In the genomic region with DNA sequence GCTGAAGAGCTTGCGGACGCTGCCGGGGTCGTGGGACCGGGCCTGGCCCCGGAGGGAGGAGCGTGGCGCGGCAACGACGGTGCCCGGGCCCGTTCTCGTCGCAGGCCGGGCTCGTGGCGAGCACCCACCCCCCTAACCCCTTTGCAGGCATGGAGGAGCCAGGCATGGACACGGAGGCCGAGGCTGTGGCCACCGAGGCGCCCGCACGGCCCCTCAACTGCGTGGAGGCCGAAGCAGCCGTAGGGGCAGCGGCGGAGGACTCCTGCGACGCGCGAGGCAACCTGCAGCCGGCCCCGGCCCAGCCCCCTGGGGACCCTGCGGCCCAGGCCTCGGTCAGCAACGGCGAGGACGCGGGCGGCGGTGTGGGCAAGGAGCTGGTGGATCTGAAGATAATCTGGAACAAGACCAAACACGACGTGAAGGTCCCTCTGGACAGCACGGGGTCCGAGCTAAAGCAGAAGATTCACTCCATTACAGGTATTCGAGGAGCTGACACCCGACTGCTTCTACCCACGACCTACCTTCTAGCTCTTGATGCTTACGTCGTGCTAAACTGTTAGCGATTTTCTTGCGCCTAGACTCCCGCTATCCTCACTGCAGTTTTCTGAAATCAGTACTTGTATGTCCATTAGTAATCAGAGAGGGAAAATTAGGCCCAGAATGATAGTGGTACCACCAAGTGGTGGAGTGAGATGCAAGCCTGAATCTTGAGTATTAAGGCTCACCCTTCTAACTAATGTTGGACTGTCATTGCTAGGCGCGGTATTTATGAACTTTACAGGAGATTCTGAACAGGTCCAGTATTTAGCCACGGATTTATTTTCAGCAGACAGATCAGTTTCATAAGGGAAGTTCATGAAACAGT, we compare ENCODE assay signal across 7 mouse cellular contexts. TPM values are rescaled to one million over a fixed set of nuclear protein-coding genes. Genes with fewer than 3 reads are reported as not detected.
DNase-seq lines count a peak whose midpoint lies in the region; ATAC-seq and TF ChIP-seq lines count a peak whose summit lies in the region.

No protein-coding gene starts in this region.

- peak overlapping the region; percentile 98 for H3K4me3 ChIP-seq in left cerebral cortex, adult 2 months
- H3K4me3 ChIP-seq in cortical plate, adult 2 months (ENCODE audit: insufficient read depth, low read length): peak overlapping the region; percentile 74
- H3K4me3 ChIP-seq in hindbrain, embryonic 13.5 days: peak overlapping the region; percentile 99
- H3K4me3 ChIP-seq in liver, embryonic 15.5 days (replicated peaks): peak overlapping the region; percentile 93
- H3K4me3 ChIP-seq in stomach, embryonic 16.5 days (replicated peaks; ENCODE audit: low read length): peak overlapping the region; percentile 96

- H3K9ac ChIP-seq in hindbrain, embryonic 13.5 days: peak overlapping the region; percentile 98
- H3K9ac ChIP-seq in liver, embryonic 15.5 days: peak overlapping the region; percentile 88
- peak overlapping the region; percentile 95 for H3K9ac ChIP-seq in stomach, embryonic 16.5 days (ENCODE audit: low read length)

- peak; percentile 13 for TF ChIP-seq CTCF in left cerebral cortex, adult 2 months (IDR thresholded peaks at IDR 0.05)
- no peak; the same call in 1 of the 2 replicates for TF ChIP-seq CTCF in cortical plate, adult 2 months (IDR thresholded peaks at IDR 0.05; ENCODE audit: extremely low read depth, insufficient read depth, low read length)

- ATAC-seq in hindbrain, embryonic 13.5 days (ENCODE audit: low FRiP score): peak; percentile 56
- ATAC-seq in liver, embryonic 15.5 days (ENCODE audit: insufficient read depth): no peak; the same call in 1 of the 2 replicates
- peak; percentile 14 for ATAC-seq in stomach, embryonic 16.5 days (ENCODE audit: insufficient read depth, low FRiP score)

- H3K27me3 ChIP-seq in hindbrain, embryonic 13.5 days: no peaks in the 10 kb centered on the region
- H3K27me3 ChIP-seq in liver, embryonic 15.5 days: no peaks in the 10 kb centered on the region
- H3K27me3 ChIP-seq in stomach, embryonic 16.5 days (ENCODE audit: control insufficient read depth, insufficient read depth, low read length): no peaks in the 10 kb centered on the region

- DNase-seq in left cerebral cortex, adult 2 months (ENCODE audit: extremely low spot score in 1 of 2, low spot score in 2 of 2): peak in 1 of 2 experiments; percentile 37
- DNase-seq in left cerebral cortex, postnatal 4 days: no peak
- DNase-seq in MN1 (ENCODE audit: low spot score): peak; percentile 51

- WGBS in hindbrain, embryonic 13.5 days: 2% methylated on average over 58 of the region's 58 CpGs
- WGBS in liver, embryonic 15.5 days (ENCODE audit: insufficient replicate concordance): under 1% methylated on average over 58 of the region's 58 CpGs
- under 1% methylated on average over 55 of the region's 58 CpGs for WGBS in stomach, embryonic 16.5 days

- peak overlapping the region; percentile 67 for H3K4me2 ChIP-seq in hindbrain, embryonic 13.5 days
- H3K4me2 ChIP-seq in liver, embryonic 15.5 days: peak overlapping the region; percentile 96
- peak overlapping the region; percentile 69 for H3K4me2 ChIP-seq in stomach, embryonic 16.5 days (ENCODE audit: low read depth, low read length)

- TF ChIP-seq POLR2A in cortical plate, adult 2 months (IDR thresholded peaks at IDR 0.05; ENCODE audit: extremely low read depth, insufficient read depth, low read length): no peak

- H3K36me3 ChIP-seq in hindbrain, embryonic 13.5 days: peaks cover 30% of the 10 kb centered on the region
- peaks cover 33% of the 10 kb centered on the region for H3K36me3 ChIP-seq in liver, embryonic 15.5 days (replicated peaks)
- 0 out of 2 replicates have a peak, but pooled peaks cover 7% of the 10 kb centered on the region for H3K36me3 ChIP-seq in stomach, embryonic 16.5 days (ENCODE audit: control insufficient read depth, insufficient read depth, low read length)

- intact Hi-C loops in left cerebral cortex, adult 2 months (cut with DNase I): loop anchor here (1.0 to 2.0 kb wide), 3 partner anchors 31 to 87 kb away; a partner anchor contains a TSS
- intact Hi-C loops in left cerebral cortex, postnatal 4 days (cut with DNase I): loop anchor here (10.0 kb wide), 1 partner anchor 63 kb away; no protein-coding TSS in a partner anchor

- H3K4me1 ChIP-seq in cortical plate, adult 2 months (ENCODE audit: control insufficient read depth, insufficient read depth, low read length): peaks cover 9% of the 10 kb centered on the region
- H3K4me1 ChIP-seq in hindbrain, embryonic 13.5 days (replicated peaks): peaks cover 38% of the 10 kb centered on the region
- peaks cover 40% of the 10 kb centered on the region for H3K4me1 ChIP-seq in liver, embryonic 15.5 days (replicated peaks)
- H3K4me1 ChIP-seq in stomach, embryonic 16.5 days (ENCODE audit: control insufficient read depth, insufficient read depth, low read length): peaks cover 23% of the 10 kb centered on the region

- no peaks in the 10 kb centered on the region for H3K9me3 ChIP-seq in hindbrain, embryonic 13.5 days
- H3K9me3 ChIP-seq in liver, embryonic 15.5 days (replicated peaks): no peaks in the 10 kb centered on the region
- no peaks in the 10 kb centered on the region for H3K9me3 ChIP-seq in stomach, embryonic 16.5 days (replicated peaks; ENCODE audit: control insufficient read depth, low read length)

- peak overlapping the region; percentile 99 for H3K27ac ChIP-seq in left cerebral cortex, adult 2 months
- H3K27ac ChIP-seq in cortical plate, adult 2 months (ENCODE audit: insufficient read depth, low read length): peak overlapping the region; percentile 68
- H3K27ac ChIP-seq in hindbrain, embryonic 13.5 days: peak overlapping the region; percentile 96
- peak overlapping the region; percentile 83 for H3K27ac ChIP-seq in liver, embryonic 15.5 days (replicated peaks)
- peak overlapping the region; percentile 96 for H3K27ac ChIP-seq in stomach, embryonic 16.5 days (ENCODE audit: low read length)

RNA-seq across cellular contexts. Expression of a gene that starts 0.7 kb away (rescaled TPM):
- 1 to 10 TPM; 7.5 to 8.2 TPM for total RNA-seq in left cerebral cortex, adult 2 months (2021)
- total RNA-seq in left cerebral cortex, postnatal 4 days (2021): 1 to 10 TPM; 8.9 to 9.8 TPM
- polyA plus RNA-seq in cortical plate, adult 2 months (2012; rRNA removed): 4.8 and 6.0 TPM in 2 replicates
- 10.2 and 10.4 TPM in 2 replicates for polyA plus RNA-seq in hindbrain, embryonic 13.5 days (2015; fragmentation: Nextera tagmentation; extraction: Ambion mirVana)
- polyA plus RNA-seq in liver, embryonic 15.5 days (2015; fragmentation: Nextera tagmentation; extraction: Ambion mirVana): 7.0 and 8.9 TPM in 2 replicates
- 15.7 and 15.9 TPM in 2 replicates for polyA plus RNA-seq in stomach, embryonic 16.5 days (2015; fragmentation: Nextera tagmentation; extraction: Ambion mirVana)

RNA-seq across cellular contexts. Expression of a gene that starts 0.8 kb away (rescaled TPM):
- total RNA-seq in left cerebral cortex, adult 2 months (2021): 10 to 100 TPM; 59.2 to 60.4 TPM
- total RNA-seq in left cerebral cortex, postnatal 4 days (2021): 10 to 100 TPM; 82.6 to 87.1 TPM
- 41.4 and 42.2 TPM in 2 replicates for polyA plus RNA-seq in cortical plate, adult 2 months (2012; rRNA removed)
- polyA plus RNA-seq in hindbrain, embryonic 13.5 days (2015; fragmentation: Nextera tagmentation; extraction: Ambion mirVana): 72.1 and 72.4 TPM in 2 replicates
- polyA plus RNA-seq in liver, embryonic 15.5 days (2015; fragmentation: Nextera tagmentation; extraction: Ambion mirVana): 15.6 and 16.2 TPM in 2 replicates
- 38.7 and 41.0 TPM in 2 replicates for polyA plus RNA-seq in stomach, embryonic 16.5 days (2015; fragmentation: Nextera tagmentation; extraction: Ambion mirVana)

RNA-seq across cellular contexts. Expression of a gene that starts 33.9 kb away (rescaled TPM):
- 100 to 1,000 TPM; 260 to 276 TPM for total RNA-seq in left cerebral cortex, adult 2 months (2021)
- 100 to 1,000 TPM; 202 to 220 TPM for total RNA-seq in left cerebral cortex, postnatal 4 days (2021)
- polyA plus RNA-seq in cortical plate, adult 2 months (2012; rRNA removed): 199 and 201 TPM in 2 replicates
- 626 and 638 TPM in 2 replicates for polyA plus RNA-seq in hindbrain, embryonic 13.5 days (2015; fragmentation: Nextera tagmentation; extraction: Ambion mirVana)
- 383 and 425 TPM in 2 replicates for polyA plus RNA-seq in liver, embryonic 15.5 days (2015; fragmentation: Nextera tagmentation; extraction: Ambion mirVana)
- polyA plus RNA-seq in stomach, embryonic 16.5 days (2015; fragmentation: Nextera tagmentation; extraction: Ambion mirVana): 620 and 676 TPM in 2 replicates

RNA-seq across cellular contexts. Expression of a gene that starts 46.7 kb away (rescaled TPM):
- total RNA-seq in left cerebral cortex, adult 2 months (2021): 10 to 100 TPM; 31.2 to 34.6 TPM
- 10 to 100 TPM; 57.3 to 57.4 TPM for total RNA-seq in left cerebral cortex, postnatal 4 days (2021)
- polyA plus RNA-seq in cortical plate, adult 2 months (2012; rRNA removed): 31.0 and 31.5 TPM in 2 replicates
- polyA plus RNA-seq in hindbrain, embryonic 13.5 days (2015; fragmentation: Nextera tagmentation; extraction: Ambion mirVana): 54.9 and 57.3 TPM in 2 replicates
- polyA plus RNA-seq in liver, embryonic 15.5 days (2015; fragmentation: Nextera tagmentation; extraction: Ambion mirVana): 33.8 and 34.6 TPM in 2 replicates
- 72.0 and 83.5 TPM in 2 replicates for polyA plus RNA-seq in stomach, embryonic 16.5 days (2015; fragmentation: Nextera tagmentation; extraction: Ambion mirVana)
